Mouse (Mus musculus) adrenal gland, postnatal 36 days (tissue): ENCODE measurements around the gene Xrcc4. TPM values are rescaled to one million over a fixed set of nuclear protein-coding genes. Genes with fewer than 3 reads are reported as not detected.

Experiments used
- DNase-seq, 2 experiments: peaks; one replicate each; pipeline ENCODE4 v3.0.0; 2021; ENCODE audit warnings: mixed read lengths in 1 of 2
- total RNA-seq, 2 experiments: library from RNA; stranded (reverse); gene quantifications; 2 replicates each; pipeline ENCODE4 v1.2.3; 2021

Gene Xrcc4
- total RNA-seq, 2 experiments from 2014 or later, result 14.1 to 14.8 TPM

- no peak for DNase-seq
Measured at GRCm38 (mm10) chr13:89944354-89944753, 145.1 kb downstream of the Xrcc4 start.

- DNase-seq, result peak; percentile 77 to 80
Measured at GRCm38 (mm10) chr13:89929477-89929876, 159.9 kb downstream of the Xrcc4 start.

GRCm38 (mm10) chr13:89918814-89919481 is 170.5 kb downstream of the Xrcc4 start:
- DNase-seq, result no peak

- no peak for DNase-seq
Measured at GRCm38 (mm10) chr13:89914332-89914731, 175.1 kb downstream of the Xrcc4 start.

GRCm38 (mm10) chr13:89913891-89914290 is 175.5 kb downstream of the Xrcc4 start:
- DNase-seq, result peak; percentile 3 to 21

GRCm38 (mm10) chr13:89906120-89906519 is 183.3 kb downstream of the Xrcc4 start:
- DNase-seq, result no peak

- DNase-seq, result no peak
Measured at GRCm38 (mm10) chr13:89899066-89899465, 190.3 kb downstream of the Xrcc4 start.

- DNase-seq, result no peak
Measured at GRCm38 (mm10) chr13:89892140-89892539, 197.3 kb downstream of the Xrcc4 start.

- no peak for DNase-seq
Measured at GRCm38 (mm10) chr13:89890159-89890558, 199.2 kb downstream of the Xrcc4 start.

GRCm38 (mm10) chr13:89889074-89889473 is 200.3 kb downstream of the Xrcc4 start:
- peak; percentile 54 to 75 for DNase-seq

- DNase-seq, result no peak
Measured at GRCm38 (mm10) chr13:89883523-89883922, 205.9 kb downstream of the Xrcc4 start.

- DNase-seq, result no peak
Measured at GRCm38 (mm10) chr13:89881281-89881680, 208.1 kb downstream of the Xrcc4 start.

GRCm38 (mm10) chr13:89878832-89879468 is 210.5 kb downstream of the Xrcc4 start:
- DNase-seq, result no peak

GRCm38 (mm10) chr13:89875499-89875898 is 213.9 kb downstream of the Xrcc4 start:
- no peak for DNase-seq

- no peak for DNase-seq
Measured at GRCm38 (mm10) chr13:89872725-89873124, 216.7 kb downstream of the Xrcc4 start.

- no peak for DNase-seq
Measured at GRCm38 (mm10) chr13:89854139-89854538, 235.3 kb downstream of the Xrcc4 start.

GRCm38 (mm10) chr13:89850746-89851145 is 238.7 kb downstream of the Xrcc4 start:
- DNase-seq, result no peak

- DNase-seq, result no peak
Measured at GRCm38 (mm10) chr13:89849955-89850354, 239.5 kb downstream of the Xrcc4 start.

- DNase-seq, result no peak
Measured at GRCm38 (mm10) chr13:89838635-89839034, 250.8 kb downstream of the Xrcc4 start.

GRCm38 (mm10) chr13:89834485-89834884 is 254.9 kb downstream of the Xrcc4 start:
- DNase-seq, result no peak

GRCm38 (mm10) chr13:89833053-89833670 is 256.2 kb downstream of the Xrcc4 start:
- DNase-seq, result no peak

- no peak for DNase-seq
Measured at GRCm38 (mm10) chr13:89828429-89828970, 260.9 kb downstream of the Xrcc4 start.

GRCm38 (mm10) chr13:89827838-89828237 is 261.6 kb downstream of the Xrcc4 start:
- DNase-seq, result no peak
